Mouse (Mus musculus) ovary, adult 18-20 months (tissue): Measurements from ENCODE around the gene Harbi1.
"Not testable (repeated sequence)": the region's sequence is repeated elsewhere in the genome, so short reads cannot be mapped to it uniquely, and the experiment has no call there.

ENCODE experiments used
- DNase-seq: peaks from one replicate; pipeline ENCODE4 v3.0.0; 2022; ENCODE audit warnings: low spot score, mixed read lengths

Harbi1 gene

GRCm38 (mm10) chr2:91714921-91715320 lies 4.3 kb downstream of the Harbi1 start:
- DNase-seq: no peak

GRCm38 (mm10) chr2:91718276-91718675 lies 7.6 kb downstream of the Harbi1 start:
- DNase-seq: no peak

- no peak for DNase-seq
Measured at GRCm38 (mm10) chr2:91723382-91723781, 12.7 kb downstream of the Harbi1 start.

GRCm38 (mm10) chr2:91723951-91724350 lies 13.3 kb downstream of the Harbi1 start:
- no peak for DNase-seq

GRCm38 (mm10) chr2:91724716-91725115 lies 14.1 kb downstream of the Harbi1 start:
- DNase-seq: no peak

GRCm38 (mm10) chr2:91725476-91725875 lies 14.8 kb downstream of the Harbi1 start:
- not testable (repeated sequence) for DNase-seq

- no peak for DNase-seq
Measured at GRCm38 (mm10) chr2:91727011-91727410, 16.4 kb downstream of the Harbi1 start.

GRCm38 (mm10) chr2:91729571-91729970 lies 18.9 kb downstream of the Harbi1 start:
- no peak for DNase-seq

GRCm38 (mm10) chr2:91729971-91730821 lies 19.5 kb downstream of the Harbi1 start, which contains the start of gene Ambra1:
Ambra1 (plus strand) TSS chr2:91730134.
- peak; percentile 76 for DNase-seq

GRCm38 (mm10) chr2:91735221-91735620 lies 24.6 kb downstream of the Harbi1 start:
- no peak for DNase-seq

- no peak for DNase-seq
Measured at GRCm38 (mm10) chr2:91739586-91739985, 28.9 kb downstream of the Harbi1 start.

GRCm38 (mm10) chr2:91744686-91745085 lies 34.0 kb downstream of the Harbi1 start:
- no peak for DNase-seq

GRCm38 (mm10) chr2:91749811-91750261 lies 39.2 kb downstream of the Harbi1 start:
- peak; percentile 14 for DNase-seq
